Mouse (Mus musculus) embryo, embryonic 11.5 days (tissue): ENCODE results near the gene Ttc9c.

Experiments
- DNase-seq: peaks from one replicate; pipeline ENCODE4 v3.0.0-alpha.2; 2012; ENCODE audit warnings: low read depth, low spot score

Gene Ttc9c

DNA sequence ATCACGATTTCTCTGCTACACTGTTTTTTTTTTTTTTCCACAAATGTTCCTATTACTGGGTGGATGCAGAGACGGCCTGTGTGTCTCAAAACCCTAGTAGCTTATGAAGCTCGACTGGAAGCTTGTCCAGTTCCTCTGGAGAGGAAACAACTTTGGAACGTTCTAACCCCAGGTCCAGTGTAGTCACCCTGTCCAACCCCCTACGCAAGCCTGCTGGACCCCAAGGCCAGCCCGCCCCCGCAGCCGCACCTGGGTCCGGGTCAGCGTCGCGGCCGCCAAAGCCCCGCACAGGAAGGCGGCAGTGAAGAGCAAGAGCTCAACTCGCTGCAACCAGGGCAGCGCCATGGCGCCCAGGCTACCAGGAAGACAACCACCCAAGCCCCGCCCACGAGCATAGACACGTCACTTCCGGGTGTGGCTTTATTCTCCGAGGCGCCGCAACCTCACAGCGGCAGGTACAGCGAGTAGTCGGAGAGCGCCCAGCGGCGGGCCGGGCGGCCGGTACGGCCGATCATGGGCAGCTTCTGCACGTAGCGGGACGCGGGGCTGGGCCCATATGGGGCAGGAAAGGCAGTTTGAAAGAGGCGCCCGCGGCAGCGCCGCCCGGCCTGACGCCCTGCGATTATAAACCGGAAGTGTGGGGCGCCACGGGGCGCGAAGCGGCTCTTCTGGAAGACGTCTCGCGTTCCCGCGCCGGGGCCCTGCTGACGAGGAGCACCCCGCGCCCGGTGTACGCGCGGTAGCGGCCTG, 44.9 kb downstream of the Ttc9c start, which contains the start of gene Tmem179b:
TSS of gene Tmem179b (minus strand) at position 382 of the 750 bp plus-strand sequence.
- DNase-seq, result peak; percentile 91

DNA sequence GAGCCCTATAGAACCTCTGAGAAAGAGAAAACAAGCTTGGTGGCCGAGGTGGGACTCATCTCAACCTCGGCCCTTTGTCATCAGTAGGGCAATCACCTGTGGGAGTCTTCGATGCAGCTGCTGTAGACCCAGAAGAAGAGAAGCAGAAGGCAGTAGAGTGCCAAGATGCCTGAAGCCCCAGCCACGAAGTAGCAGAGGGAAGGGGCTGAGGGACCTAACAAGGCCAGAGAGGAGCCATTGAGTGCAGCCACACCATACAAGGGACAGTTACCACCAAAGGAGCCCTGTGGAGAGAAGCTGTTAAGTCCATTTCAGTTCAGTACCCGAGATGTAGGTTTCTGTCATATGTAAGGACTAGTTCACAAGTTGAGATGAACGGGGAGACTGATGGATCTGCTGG, 45.7 kb downstream of the Ttc9c start:
- no peak for DNase-seq

DNA sequence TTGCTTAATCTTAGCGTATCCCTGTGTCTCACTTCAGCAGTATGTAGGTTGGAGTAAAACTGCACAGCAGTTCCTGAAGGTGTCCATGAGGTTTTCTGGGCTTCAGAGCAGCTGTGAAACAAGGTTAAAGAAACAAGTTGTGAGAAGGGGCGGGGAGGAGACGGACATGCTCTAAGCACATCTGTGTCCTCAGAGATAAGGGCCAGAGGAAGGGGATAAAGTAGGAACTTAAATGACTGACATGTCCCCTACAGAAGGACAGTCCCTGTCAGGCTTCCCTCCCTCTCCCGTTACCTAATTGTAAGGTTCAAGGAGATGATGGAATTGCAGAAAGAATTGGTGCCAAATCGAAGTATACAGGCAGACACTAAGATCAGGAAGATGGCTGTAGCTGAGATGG, 46.1 kb downstream of the Ttc9c start:
- DNase-seq, result no peak

DNA sequence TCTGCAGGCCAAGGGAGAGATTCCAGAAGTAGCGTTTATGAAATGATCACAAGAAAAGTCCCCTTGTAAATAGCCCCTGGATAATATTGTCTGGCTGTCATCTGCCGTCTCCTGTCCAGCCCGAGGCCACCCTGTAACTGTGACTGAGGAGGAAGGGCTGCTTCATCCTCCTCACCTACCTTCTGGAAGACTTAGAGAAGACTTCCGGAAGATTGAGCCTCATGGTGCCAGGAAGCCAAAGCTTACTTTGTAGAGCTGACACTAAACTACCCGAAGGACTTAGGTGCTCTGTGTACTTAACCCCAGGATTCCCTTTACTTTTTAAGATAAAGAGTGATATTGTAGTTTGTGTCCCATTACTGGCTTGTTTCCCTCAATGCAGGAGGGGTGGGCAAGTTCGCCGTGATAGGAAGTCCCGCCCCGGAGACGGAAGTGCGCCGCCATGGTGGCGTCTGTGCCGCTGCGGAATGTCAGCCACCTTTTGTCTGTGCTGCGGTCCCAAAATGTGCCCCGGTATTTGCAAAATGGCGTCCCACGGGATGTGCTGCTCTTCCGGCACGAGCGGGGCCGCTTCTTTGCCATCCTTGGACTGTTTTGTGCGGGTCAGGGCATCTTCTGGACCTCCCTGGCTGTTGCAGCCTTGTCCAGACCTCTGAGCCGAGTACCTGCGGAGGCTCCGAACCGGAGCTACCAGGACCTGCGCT, 48.4 kb downstream of the Ttc9c start, which contains the start of gene Tmem223:
TSS of gene Tmem223 (plus strand) at position 430 of the 704 bp plus-strand sequence.
- peak; percentile 36 for DNase-seq

DNA sequence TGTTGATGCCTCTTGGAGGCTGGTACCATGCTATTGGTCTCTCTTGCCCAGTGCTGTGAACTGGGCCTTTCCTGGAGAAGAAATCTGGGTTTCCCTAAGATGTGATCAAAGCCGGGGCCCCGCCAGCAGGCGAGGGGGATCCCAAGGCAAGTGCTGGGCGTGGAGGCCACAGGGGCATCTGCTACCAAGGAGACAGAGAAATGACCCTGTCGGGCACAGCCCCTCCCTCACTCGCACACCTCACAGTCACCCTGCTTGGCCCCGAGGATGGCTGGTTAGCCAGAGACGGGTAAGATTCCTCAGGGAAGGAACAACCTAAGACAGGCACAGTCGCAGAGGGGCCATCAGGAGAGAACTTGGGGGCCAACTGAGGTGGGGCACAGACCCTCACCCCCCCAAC, 53.6 kb downstream of the Ttc9c start:
- no peak for DNase-seq

DNA sequence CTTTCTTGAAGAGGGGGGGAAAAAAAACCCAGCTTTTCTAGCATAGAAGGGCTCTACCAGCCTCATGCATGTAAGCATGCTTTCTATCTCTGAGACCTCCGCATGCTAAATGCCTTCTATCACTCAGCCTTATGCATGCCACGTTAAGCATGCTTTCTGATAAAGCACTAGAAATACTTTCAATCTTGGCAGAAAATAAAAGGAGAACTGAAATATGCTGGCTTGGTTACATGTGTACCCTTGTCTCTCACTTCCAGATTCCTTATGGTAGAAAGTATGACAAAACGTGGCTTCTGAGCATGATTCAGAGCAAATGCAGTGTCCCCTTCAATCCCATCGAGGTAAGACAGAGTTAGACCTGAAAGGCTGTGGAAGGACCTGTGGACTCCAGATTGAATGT, 55.9 kb downstream of the Ttc9c start:
- no peak for DNase-seq

DNA sequence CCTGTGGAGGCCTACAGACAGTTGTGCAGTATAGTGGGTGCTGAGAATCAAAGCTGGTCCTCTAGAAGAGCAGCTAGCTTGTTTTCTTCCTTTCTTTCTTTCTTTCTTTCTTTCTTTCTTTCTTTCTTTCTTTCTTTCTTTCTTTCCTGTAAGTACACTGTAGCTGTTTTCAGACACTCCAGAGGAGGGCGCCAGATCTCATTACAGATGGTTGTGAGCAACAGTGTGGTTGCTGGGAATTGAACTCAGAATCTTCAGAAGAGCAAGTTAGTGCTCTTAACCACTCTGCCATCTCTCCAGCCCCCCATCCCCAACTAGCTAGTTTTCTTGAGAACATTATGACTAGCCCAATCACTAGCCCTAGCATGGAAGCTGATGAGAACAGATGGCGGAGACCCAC, 58.4 kb downstream of the Ttc9c start:
- no peak for DNase-seq
